Mouse (Mus musculus) brain, embryonic 14.5 days (tissue): ENCODE measurements around the gene Srr.

Source experiments
- CTCF ChIP-seq: fragments of 200-500 bp; IDR thresholded peaks from 2 replicates; pipeline ENCODE4 v1.5.1; 2012; ENCODE audit warnings: inconsistent platforms, mild to moderate bottlenecking, moderate library complexity, borderline replicate concordance; ENCODE audit not compliant: insufficient read depth, insufficient read length; ENCODE audit errors: extremely low read depth
- POLR2A ChIP-seq: fragments of 200-500 bp; IDR thresholded peaks from 2 replicates; pipeline ENCODE4 v1.6.1; 2012; ENCODE audit warnings: mild to moderate bottlenecking, inconsistent platforms, borderline replicate concordance; ENCODE audit not compliant: poor library complexity, insufficient read depth, insufficient read length, severe bottlenecking; ENCODE audit errors: extremely low read depth

- TF ChIP-seq CTCF (no peak), POLR2A (no peak)
Observed at GRCm38 (mm10) chr11:74902416-74902815, 23.3 kb downstream of the Srr start.
